Mouse (Mus musculus) c-Kit-negative CD71-positive TER-119-positive erythroid progenitor cells, embryonic 14.5 days (primary cell): ENCODE results near the gene Scamp2.

ENCODE experiments used
- DNase-seq: peaks from one replicate; pipeline ENCODE4 v3.0.0-alpha.2; 2013; ENCODE audit warnings: low read depth, low spot score

The Scamp2 gene

DNA sequence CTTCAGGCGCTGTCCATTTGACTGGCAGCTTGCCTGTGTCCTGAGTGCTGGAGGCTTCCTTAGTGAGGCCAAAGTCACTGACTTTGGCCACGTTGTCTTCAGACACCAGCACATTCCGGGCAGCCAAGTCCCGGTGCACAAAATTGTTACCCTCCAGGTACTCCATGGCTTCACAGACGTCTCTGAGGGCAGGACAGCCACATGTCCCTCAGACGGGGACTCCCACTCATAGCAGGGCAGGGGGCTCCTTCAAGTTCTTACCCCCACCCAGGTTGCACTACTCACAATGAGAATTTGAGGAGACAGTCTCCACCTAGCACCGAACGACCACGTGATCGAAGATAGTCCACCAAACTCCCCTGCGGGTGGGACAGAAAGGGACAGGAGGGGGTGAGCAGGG lies 67.1 kb downstream of the Scamp2 start:
- DNase-seq, result no peak

DNA sequence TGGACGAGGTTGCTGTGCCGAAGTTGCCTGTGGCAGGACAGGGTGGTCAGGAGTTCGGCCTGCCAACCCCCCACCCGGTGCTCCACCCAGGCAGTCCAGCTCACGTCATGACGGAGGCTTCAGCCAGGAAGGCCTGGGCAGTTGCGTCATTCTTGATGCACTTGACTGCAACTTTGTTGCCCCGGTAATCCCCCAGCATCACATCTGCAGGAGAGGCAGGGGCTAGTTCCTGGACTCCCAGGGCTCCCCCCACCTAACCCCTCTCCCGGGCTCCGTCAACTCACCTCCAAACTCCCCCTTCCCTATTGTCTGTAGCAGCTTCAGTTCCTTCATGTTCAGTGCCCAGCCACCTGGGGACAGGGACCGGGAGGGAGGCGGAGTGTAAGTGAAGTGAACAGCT lies 68.0 kb downstream of the Scamp2 start:
- DNase-seq, result no peak

DNA sequence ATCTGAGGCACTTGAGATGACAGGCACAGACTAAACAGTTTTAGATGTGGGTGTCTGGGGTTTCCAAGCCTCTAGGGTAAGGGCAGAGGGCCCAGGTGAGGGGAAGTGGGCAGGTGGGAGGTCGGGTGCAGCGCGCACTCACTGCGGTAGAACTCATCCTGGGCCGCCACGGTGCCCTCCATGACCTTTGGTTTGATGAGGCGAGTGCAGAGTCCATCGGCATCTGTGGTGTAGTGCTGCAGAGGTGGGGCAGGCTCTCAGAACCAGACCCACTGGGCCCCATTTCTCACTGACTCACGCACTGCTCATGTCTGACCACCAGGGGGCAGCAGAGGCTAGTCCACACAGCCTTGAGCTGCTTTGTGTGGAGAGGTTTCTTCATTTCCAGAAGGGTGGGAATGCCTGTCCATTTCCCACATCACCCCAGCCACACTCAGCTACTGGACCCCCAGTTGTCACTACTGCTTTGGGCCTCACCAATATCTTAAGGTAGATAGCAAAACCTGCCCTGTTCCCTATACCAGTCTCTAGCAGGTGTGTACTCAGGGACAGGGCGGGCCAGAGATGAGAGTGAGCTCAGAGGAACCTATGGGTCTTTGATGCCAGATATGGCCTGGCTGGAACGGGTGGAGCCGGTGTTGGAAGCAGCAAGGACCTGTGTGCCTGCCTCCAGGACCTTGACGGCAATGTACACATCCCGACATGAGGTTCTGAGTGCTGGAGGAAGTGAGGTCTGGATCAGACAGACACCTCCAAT lies 68.6 kb downstream of the Scamp2 start:
- DNase-seq, result peak; percentile 66

DNA sequence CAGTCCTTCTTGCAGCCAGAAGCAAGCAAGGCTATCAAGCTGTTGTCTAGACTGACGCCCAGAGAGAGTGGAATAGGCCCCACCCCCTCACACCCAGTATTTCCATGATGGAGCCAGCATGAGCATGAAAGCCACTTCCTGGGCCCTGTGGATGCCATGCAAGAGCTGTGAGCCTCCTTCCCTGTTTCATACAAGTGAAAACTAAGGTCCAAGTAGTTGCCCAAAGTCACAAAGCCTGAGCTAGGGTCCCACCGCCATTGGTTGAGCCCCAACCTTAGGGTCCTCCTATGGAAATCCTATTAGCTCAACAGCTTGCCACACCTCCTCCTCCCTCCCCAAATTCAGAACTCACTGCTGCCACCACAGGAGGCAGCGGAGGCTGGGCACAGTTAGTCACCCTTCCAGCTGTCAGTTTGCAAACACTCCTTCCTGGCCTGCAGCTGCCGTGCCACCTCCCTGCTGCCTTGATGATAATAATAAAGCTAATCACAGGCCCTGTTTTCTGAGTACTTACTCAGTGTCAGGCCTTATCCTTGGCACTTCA lies 72.8 kb downstream of the Scamp2 start:
- no peak for DNase-seq

DNA sequence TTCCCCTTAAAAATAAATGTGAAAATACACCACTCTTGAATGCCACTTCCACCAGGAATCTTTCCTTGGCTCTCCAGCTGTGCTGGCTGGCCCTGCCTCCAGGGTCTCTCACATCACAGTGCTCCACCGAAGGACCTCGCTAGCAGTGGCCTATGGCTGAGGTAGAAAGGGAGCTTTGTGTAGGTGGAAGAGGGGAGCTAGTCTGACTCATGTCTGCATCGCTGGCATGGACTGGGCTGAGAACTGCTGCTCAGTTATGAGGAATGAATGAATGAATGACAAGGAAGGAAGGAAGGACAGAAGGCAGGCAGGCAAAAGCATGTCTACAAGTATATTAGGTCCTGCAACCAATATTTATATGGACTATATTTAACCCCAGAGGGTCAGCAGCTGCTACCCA lies 76.5 kb downstream of the Scamp2 start:
- no peak for DNase-seq

DNA sequence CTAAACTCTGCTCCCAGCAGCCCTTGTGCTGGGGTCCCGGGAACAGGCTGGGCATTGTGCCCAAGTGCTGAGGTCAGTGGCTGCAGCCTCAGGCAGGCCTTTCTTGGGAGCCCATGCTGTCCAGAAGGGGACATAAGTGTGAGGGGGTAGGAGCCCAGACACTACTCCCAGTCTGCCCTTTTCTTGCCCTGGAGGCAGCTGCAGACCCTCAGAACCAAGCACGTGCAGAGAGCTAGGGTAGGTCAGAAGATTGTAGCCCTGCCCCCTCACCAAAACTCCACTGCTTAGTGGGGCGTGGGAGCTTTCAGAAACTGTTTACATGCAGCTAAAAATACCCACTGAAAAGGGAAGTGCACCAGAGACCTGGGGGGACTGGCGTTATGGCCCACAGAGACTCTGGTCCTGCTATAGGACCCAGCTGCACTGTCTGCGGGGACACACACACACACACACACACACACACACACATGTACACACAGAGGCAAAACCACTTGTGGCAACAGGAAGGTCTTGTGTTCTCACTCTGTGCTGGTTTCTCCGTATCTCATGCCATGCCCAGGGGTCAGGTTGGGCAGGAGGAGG lies 77.1 kb downstream of the Scamp2 start:
- DNase-seq, result no peak
